Mouse (Mus musculus): Measurements from ENCODE around the gene Slc4a1.

DNA sequence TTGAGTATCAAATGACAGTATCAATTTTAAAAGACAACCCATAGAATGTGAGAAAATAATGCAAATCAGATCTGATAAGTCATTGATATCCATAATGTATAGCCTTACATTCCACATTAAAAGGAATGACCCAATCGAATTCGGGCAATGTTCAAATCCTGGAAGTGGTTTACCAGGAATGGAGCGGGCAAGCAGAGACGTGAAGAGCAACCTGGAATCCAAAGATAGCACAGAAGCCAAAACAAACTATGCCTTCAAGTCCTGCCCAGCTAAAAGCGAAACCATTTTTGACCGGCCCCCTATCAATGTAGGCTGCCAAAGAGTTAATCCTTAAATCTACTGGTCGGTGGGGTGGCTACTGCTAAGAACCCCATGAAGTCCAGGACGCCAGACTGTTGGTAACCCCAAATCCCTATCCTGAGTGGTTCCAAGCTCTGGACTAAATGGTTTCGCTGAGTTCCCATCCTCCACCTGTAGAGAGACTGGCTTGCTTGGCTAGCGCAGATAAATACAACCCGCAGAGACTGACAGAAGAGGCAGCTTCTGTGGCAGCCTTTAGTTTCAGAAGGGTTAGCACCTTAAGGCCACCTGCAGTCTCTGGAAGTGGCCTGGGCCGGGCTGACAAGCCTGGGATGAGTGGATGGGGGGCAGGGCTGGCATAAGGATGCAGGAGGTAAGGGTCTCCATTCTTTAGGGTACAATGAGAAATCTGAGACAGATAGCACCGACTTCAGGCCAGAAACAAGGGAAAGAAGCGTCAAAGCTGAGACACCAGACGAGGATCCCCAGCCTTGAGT lies 26.6 kb upstream of the Slc4a1 start:
- TF ChIP-seq CTCF (IDR thresholded peaks at IDR 0.05; ENCODE audit: insufficient read depth, low read depth, low read length) = no peak
- TF ChIP-seq POLR2A (IDR thresholded peaks at IDR 0.05; ENCODE audit: insufficient read depth, low read depth, low read length) = no peak
